Mouse (Mus musculus): ENCODE data around the gene Macrod2.

The Macrod2 gene

GRCm38 (mm10) chr2:141897951-141898350, 1502.8 kb downstream of the Macrod2 start:
- no peak for DNase-seq (ENCODE audit: low read depth in 2 of 2, low spot score in 2 of 2)

GRCm38 (mm10) chr2:141911831-141912447, 1516.8 kb downstream of the Macrod2 start:
- no peak for DNase-seq (ENCODE audit: low read depth in 2 of 2, low spot score in 2 of 2)

- no peak for DNase-seq (ENCODE audit: low read depth in 2 of 2, low spot score in 2 of 2)
These were observed 1518.4 kb downstream of the Macrod2 start for GRCm38 (mm10) chr2:141913486-141913885.

DNA sequence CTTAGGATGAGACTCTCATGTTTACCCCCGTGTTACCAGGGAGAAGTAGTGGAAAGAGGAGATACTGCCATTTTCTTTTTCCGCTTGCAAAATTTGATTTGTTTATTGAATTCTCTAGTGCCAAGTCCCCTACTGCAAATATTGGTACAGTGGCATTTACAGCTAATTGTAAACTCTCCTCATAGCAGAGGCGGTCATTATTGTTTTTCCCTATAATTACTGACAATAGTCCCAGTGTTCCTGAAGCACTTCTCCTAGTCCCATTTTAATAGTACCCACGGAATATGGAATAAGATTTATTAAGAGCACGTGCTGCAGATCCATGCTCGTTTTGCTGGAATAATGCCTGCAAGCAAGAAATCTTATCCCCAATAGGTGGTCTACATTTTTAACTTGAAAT, 1518.8 kb downstream of the Macrod2 start:
- DNase-seq (ENCODE audit: low read depth in 2 of 2, low spot score in 2 of 2) = no peak

DNA sequence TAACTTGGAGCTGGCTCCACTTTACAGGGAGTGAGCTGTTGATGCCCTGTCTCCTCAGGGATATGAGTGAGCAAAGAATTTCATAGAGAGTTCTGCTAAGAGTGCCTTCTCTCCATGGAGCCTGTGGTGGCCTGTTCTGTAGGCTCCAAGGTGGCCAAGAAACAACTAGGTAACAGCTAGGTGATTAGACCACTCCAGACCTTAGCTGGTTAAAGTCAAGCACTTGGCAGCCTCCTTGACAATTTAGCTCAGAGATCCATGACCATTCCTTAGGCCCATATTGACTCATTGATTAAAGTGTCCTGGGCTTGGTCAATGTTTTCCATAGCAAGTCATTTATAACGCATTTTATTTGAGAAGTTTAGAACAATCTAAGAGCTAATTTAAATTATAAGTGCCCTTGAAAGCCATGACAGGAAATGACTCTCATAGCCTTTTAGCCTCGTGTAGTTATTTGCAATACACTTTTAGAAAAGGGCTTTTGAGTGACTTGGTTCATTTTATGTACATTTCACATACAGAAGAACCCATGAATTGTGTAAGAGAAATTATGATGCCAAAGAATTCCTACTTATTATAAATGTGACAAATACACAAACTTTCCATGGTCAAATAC, 1525.4 kb downstream of the Macrod2 start:
- no peak for DNase-seq (ENCODE audit: low read depth in 2 of 2, low spot score in 2 of 2)

GRCm38 (mm10) chr2:141935130-141935529, 1540.0 kb downstream of the Macrod2 start:
- DNase-seq (ENCODE audit: low read depth in 2 of 2, low spot score in 2 of 2) = no peak

GRCm38 (mm10) chr2:141954795-141955194, 1559.7 kb downstream of the Macrod2 start:
- no peak for DNase-seq (ENCODE audit: low read depth in 2 of 2, low spot score in 2 of 2)

GRCm38 (mm10) chr2:141955197-141955596, 1560.1 kb downstream of the Macrod2 start:
- DNase-seq (ENCODE audit: low read depth in 2 of 2, low spot score in 2 of 2) = no peak

- DNase-seq (ENCODE audit: low read depth in 2 of 2, low spot score in 2 of 2) = no peak
These were observed 1567.8 kb downstream of the Macrod2 start for GRCm38 (mm10) chr2:141962868-141963267.

DNA sequence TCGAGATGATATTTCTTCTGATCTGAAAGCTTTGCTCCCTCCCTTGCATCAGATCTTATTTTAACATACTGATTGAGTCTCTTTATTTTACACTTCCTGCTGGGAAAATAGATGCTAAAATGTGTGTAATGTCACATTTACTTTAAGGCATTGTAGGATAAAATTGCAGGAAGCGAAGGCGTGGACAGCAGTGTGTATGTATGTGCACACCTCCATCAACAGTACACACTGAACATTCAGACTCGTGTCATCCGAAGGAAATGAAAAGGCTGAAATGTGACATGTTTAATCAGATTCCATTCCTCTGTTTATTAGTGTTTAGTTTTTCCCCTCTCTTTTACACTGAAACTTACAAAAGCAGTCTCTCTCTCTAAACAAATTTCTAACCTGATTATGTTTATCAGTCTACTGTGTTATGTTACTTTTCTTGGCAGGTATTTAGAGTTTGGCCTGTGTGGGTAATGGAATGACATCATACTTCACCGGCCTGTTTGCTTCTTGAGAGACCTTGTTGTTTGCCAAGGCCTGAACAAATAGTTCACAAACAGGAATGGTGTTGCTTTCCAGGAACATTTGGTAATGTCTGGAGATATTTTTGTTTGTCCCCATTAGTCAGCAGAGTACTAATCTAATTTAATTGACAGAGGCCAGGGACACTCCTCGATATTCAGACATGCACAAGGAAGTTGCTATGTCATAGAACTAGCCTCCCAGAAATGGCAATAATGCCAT, 1588.7 kb downstream of the Macrod2 start:
- no peak for DNase-seq (ENCODE audit: low read depth in 2 of 2, low spot score in 2 of 2)

DNA sequence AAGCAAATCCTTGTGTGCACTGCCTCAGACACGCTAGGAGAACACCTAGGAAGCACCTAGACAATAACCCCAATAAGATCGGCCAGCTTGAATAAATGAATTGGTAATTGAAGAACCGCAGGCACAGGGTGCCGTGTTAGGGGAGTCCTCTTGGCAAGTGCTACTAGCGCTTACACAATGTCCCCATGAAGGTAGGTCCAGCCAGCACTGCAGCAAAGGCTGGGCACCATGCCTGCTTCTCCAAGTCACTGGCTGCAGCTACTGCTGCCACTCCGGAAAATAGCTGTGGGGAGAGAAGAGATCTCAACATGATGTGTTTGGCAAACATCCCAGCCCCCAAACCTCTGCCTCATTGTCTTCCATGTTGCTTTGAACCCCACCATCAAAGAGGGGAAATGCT, 1603.8 kb downstream of the Macrod2 start:
- no peak for DNase-seq (ENCODE audit: low read depth in 2 of 2, low spot score in 2 of 2)

GRCm38 (mm10) chr2:142024534-142025155, 1629.5 kb downstream of the Macrod2 start:
- no peak for DNase-seq (ENCODE audit: low read depth in 2 of 2, low spot score in 2 of 2)

DNA sequence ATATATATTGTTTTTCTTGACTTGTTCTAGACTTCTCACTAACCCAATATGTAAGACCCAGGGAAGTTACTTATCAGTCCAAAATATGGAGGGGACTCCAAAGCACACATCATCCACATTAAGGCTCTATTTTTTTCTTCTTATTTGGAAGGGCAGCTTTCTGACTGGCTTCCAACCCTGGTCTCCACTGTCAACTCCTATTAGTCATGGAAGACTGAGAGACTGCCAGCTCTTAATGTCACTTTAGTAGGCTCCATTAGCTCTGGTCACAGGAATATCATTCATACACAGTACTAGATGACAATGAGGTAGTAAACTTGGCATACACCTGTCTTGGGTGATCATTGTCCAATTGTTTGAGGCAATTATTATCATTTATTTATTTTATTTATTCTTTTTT, 1631.6 kb downstream of the Macrod2 start:
- DNase-seq (ENCODE audit: low read depth in 2 of 2, low spot score in 2 of 2) = no peak

GRCm38 (mm10) chr2:142030756-142031646, 1635.9 kb downstream of the Macrod2 start:
- DNase-seq (ENCODE audit: low read depth in 2 of 2, low spot score in 2 of 2) = no peak

GRCm38 (mm10) chr2:142055576-142055975, 1660.5 kb downstream of the Macrod2 start:
- DNase-seq (ENCODE audit: low read depth in 2 of 2, low spot score in 2 of 2) = no peak

GRCm38 (mm10) chr2:142057889-142058750, 1663.0 kb downstream of the Macrod2 start:
- DNase-seq (ENCODE audit: low read depth in 2 of 2, low spot score in 2 of 2) = no peak

- DNase-seq (ENCODE audit: low read depth in 2 of 2, low spot score in 2 of 2) = no peak
These were observed 1663.6 kb downstream of the Macrod2 start for GRCm38 (mm10) chr2:142058751-142059090.

DNA sequence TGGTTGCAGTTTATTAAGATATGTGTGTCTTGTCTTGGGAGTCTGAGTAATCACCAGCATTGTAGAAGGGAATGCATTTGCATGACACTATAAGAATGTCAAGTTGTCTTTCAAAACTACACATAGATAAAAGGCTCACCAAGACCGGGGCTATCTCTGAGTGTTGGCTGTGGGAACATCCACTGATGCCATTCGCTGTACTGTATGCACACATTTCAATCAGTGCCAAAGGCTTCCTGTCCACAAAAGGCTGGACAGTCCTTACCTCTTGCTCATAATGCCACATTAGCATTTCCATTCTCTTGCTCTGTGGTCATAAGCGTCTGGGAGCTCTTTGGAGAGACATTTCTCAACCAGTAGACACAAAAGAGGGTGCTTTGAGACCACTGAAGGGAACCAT, 1713.8 kb downstream of the Macrod2 start:
- DNase-seq (ENCODE audit: low read depth in 2 of 2, low spot score in 2 of 2) = no peak

DNA sequence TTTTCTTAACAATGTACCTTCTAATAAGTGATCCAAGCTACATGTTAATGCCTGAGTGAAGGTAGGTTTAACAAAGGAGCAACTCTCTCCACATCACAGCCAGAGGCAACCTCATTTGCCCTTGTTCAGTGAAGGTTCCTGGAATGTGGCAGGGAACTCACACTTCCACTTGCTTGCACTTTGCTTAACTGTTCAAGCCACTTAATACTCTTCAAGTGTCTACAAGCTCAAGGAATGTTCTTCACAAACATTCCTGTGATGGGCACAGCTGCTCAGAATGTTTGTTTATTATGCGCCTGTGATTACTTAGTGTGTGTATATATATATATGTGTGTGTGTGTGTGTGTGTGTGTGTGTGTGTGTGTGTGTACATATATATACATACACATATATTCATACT, 1721.5 kb downstream of the Macrod2 start:
- DNase-seq (ENCODE audit: low read depth in 2 of 2, low spot score in 2 of 2) = no peak

DNA sequence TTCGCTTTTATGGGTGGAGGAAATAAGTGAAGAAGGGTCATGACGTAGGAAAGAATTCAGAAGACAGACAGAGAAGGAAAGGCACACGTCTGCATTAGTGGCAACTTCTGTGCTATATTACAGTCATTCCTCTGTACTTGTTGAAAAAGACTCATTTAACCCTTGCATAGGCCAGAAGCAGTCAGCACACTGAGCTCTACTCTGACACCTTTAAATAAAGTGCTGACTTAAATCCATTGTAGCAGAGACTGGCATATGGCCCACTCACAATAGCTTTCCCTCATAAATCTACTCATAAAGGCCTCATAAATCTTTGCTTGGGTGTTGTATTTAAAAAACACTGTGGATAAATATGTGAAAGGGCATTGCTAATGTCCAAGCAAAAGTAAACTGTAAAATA, 1733.0 kb downstream of the Macrod2 start:
- no peak for DNase-seq (ENCODE audit: low read depth in 2 of 2, low spot score in 2 of 2)

Data from CD8-positive naive resting alpha-beta T cell, adult 2 months (primary cell).